Mouse (Mus musculus): Measurements from ENCODE around the gene Acot13. TPM values are rescaled to one million over a fixed set of nuclear protein-coding genes. Genes with fewer than 3 reads are reported as not detected.

Acot13 gene
- total RNA-seq, 2 experiments from 2014 or later = 418 to 460 TPM

DNA sequence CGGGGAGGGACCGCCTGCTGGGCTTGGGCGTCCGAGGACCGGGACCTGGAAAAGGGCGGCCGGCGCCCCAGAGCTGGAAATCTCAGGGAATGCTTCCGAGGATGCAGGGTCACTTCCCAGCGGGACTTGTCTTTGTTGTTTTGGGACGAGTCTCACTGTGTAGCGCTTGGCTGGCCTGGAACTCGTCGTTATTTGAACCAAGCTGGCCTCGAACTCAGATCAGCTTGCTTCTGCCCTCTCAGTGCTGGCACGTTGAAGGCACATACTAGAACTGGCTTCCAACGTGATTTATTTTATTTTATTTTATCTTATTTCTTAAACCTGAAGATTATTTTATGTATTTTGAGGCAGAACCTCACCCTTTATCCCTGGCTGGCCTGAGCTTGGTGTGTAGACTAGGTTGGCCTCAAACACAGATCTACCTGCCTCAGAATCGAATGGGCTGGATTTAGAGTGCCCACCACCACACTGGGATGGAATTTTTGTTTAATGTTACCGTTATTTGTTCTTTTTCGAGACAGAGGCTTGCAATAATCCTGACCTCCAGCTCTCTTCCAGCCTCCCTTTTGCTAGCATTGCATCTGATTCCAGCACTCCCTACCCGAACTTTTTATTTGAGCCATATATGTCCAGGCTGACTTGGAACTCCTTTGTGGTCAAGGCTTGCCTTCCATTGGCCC lies 931 bp upstream of the Acot13 start:
- intact Hi-C loops (cut with DNase I) = loop anchor here (5.0 to 10.0 kb wide), 4 partner anchors 70 to 190 kb away; partner anchors contain the start of genes Gmnn and Mrs2

DNA sequence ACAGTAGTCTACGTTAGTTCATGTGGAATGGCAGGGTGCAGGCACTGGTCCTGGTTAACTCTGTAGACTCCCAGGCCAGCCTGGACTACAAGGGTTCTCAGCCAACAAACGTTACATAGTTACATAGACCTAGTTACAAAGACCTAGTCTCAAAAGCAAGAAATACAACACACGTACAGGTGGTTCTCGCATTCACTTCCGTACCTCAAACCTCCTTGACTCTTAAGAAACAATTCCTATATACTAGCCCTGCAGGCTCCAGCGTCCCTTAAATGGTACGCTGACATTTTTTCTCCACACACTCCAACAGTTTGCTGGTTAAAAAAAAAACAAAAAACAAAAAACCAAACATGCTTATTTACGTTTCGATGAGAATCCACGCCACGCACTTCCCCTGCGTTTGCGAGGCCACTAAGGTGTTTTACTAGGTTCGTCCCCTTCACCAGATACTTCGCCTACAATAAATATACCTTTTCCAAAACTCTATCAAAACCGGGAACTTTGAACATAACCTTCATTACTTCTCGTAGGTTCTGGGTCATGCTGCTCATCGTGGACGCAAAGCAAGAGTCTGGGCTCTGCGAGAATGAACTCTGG lies 486 bp downstream of the Acot13 start:
- intact Hi-C loops (cut with DNase I) = loop anchor here (5.0 to 10.0 kb wide), 4 partner anchors 69 to 191 kb away; partner anchors contain the start of genes Gmnn and Mrs2

More for the DNA sequence above, 931 bp upstream of the Acot13 start:
- DNase-seq = no peak

DNA sequence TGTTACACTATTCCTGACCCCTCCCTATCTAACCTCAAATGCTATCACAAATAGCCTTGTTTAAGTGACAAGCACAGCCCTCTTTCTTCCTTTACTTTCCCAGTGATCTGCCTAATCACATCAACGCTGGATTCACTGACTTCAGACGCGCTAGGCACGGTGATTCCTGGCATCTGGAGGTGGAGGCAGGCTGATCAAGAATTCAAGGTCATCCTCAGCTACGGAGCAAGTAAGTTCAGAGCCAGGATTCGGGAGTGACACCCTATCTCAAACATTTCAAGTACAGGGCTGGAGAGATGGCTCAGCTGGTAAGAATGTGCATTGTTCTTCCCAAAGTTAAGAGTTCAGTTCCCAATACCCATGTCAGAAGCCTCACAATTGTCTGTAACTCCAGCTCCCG lies 5.2 kb downstream of the Acot13 start:
- no peak for DNase-seq
- intact Hi-C loops (cut with DNase I) = no loop called here

More for the DNA sequence above, 486 bp downstream of the Acot13 start:
- DNase-seq = no peak

DNA sequence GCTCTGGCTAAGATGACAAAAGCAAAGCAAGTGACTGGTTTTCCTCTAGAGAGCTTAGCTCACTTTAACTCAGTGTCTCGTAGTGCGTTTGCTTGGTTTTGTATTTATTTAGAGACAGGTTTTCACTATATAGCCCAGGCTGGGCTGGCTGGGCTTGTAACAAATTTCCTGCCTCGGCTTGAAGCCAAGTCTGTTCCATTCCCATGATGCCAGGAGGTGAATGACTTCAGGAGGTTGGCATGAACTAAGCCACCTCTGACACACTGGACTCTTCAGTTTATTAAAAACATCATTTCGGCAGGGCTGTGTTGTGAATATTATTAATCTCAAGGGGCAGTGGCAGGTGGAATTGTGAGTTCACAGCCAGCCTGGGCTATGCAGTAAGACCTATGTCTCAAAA lies 5.8 kb downstream of the Acot13 start:
- intact Hi-C loops (cut with DNase I) = loop anchor here (2.0 kb wide), 1 partner anchor 15 kb away; no protein-coding TSS in a partner anchor
- no peak for DNase-seq

DNA sequence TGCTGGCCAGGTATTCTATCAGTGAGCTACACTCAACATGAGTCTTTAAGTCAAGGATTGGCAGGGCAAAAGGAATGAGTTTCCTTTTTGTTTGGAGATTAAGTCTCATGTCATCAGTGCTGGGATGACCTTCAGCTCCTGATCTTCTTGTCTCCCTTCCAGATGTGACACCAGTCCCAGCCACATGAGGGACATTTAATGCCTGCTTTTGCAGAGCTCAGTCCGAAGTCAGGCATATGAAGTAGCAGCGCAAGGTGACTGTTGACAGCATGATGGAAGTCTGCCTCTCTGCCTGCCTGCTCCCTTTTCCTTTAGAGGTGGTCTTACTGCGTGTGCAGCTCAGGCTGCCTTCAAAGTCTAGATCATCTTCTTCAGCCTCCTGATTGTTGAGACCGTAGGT lies 6.7 kb downstream of the Acot13 start:
- intact Hi-C loops (cut with DNase I) = loop anchor here (2.0 kb wide), 1 partner anchor 14 kb away; no protein-coding TSS in a partner anchor
- DNase-seq = peak in 1 of 2 experiments; percentile 19

DNA sequence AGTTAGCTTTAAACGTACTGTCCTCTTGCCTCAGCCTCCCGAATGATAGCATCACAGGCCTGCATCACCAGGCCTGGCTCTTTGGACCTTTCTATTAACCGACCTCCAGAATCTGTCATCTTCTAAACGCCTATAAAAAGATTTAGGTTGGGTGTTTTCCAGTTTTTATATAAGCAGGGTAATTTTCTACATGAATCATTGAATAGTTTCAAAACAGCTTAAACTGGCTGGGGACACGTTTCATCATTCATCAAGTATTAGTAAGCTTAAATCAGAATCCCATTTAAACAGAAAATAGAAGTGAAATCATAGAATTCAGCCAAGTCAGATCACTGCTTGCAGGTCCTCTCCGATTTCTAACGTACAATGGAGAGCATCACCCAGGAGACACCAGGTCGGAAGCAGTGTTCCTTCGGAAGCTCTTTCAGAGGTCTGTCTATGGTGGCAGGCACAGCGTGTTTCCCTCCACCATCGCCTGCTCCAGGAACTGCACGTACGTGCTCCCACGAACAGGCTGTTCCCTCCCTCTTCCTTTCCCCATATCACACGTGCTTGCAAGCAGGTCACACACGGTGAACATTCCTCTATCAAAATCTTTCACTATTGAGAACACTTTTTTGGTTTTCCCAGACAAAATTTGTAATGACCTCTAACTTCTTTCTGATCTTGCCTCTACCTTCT lies 8.5 kb downstream of the Acot13 start:
- intact Hi-C loops (cut with DNase I) = no loop called here
- DNase-seq = no peak

DNA sequence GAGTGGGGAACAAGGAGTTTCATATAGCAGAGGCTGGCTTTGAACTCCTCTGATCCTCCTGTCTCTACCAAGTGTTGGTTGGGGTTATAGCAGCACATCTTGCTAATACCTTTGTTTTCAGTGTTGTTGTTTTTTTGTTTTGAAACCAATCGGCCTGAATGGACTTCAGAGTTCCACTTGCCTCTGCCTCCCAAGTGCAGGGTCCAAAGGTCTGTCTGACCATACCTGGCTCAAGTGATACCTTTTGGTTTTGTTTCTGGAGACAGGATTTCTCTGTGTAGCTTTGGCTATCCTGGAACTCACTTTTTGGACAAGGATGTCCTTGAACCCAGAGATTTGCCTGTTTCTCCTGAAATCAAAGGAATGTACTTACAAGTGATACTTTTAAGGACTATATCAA lies 11.4 kb downstream of the Acot13 start:
- intact Hi-C loops (cut with DNase I) = no loop called here
- no peak for DNase-seq

DNA sequence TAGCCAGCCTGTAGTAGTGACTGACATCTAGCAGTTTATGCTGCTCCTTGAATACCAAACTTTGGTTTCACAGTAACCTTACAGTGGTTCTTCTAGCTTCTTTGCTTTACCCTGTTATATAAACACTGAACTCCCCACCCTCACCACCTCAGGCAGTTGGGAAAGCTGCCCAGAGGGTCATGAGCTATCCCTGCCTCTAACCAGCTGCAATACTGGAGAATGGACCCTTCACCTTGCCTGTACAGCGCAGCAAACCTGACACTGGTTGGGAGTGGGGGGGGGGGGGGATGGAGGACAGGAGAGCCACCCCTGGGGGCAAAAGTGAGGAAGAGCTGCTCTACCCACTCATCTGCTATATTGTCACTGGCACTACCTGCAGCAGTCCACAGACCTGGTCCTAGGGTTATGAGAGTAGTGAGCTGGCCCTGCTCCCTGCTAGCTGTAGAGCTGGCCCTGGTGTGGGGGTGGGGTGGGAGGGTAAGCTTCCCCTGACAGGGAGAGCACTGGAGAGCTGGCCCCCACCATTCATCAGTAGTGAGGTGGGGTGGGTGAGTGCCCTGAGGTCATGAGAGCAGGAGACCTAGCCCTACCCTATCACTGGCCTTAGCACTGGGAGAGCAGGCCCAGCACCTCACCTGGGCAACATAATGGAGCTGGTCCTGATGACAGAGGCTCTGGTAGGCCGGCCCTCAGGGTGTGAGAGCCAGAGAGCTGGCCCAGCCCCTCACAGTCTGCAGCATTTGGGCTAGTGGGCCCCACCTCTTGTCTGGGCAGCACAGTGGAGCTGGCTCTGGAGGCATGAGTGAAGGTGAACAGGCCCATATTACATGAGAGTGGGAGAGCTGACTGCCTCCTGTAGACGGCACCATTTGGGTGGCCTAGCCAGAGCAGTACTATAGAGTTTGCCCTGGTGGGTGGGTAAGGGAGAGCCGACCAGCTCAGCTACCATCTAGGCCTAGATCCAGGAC lies 14.9 kb downstream of the Acot13 start:
- intact Hi-C loops (cut with DNase I) = no loop called here
- DNase-seq = no peak

DNA sequence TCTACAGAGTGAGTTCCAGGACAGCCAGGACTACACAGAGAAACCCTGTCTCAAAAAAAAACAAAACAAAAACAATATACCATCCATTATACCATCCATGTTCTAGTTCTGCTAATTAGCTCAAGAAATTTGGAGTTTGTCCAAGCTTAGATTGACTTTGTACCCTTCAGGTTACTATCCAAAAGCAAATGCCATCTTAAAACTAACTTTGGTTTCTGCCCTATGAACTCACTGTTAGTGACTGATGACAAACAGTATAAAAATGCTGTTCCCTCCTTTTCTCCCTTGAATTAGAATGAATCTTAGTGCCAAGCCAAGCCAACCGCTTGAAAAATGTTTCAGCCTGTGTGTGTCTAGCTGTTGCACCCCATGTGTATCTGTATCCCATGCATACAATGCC lies 16.7 kb downstream of the Acot13 start:
- intact Hi-C loops (cut with DNase I) = no loop called here
- DNase-seq = no peak

DNA sequence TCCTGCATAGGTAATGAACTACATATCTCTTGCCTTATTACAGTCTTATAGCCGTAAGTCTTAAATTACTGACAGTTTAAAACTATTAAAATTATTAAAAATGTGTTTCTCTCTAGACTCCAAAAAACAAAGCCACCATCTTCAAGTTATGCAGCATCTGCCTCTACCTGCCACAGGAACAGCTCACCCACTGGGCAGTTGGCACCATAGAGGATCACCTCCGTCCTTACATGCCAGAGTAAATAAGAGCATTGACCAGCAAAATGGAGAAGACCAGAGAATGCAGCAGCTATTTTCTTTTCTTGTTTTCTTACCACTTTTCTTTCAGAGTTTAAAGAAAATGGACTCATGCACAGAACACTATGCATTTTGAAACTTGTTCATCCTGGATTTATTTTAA lies 18.8 kb downstream of the Acot13 start:
- no peak for DNase-seq
- intact Hi-C loops (cut with DNase I) = no loop called here

DNA sequence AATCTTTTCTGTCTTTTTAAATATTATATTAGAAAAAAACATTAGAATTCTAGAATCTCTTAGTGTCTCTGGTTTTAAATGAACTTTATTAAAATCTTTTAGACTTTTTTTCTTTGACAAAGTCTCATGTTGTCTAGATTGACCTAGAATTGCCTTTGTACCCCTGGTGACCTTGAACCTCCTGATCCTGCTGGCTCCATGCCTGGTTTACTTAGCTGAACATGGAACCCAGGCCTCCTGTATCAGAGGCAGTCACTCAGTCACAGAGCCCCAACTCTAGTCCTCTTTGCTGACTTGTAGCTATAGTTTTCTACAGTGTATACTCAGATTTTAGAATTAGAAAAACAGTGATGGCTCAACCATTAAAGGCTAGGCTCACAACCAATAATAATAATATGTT lies 25.3 kb downstream of the Acot13 start:
- DNase-seq = no peak
- intact Hi-C loops (cut with DNase I) = no loop called here

DNA sequence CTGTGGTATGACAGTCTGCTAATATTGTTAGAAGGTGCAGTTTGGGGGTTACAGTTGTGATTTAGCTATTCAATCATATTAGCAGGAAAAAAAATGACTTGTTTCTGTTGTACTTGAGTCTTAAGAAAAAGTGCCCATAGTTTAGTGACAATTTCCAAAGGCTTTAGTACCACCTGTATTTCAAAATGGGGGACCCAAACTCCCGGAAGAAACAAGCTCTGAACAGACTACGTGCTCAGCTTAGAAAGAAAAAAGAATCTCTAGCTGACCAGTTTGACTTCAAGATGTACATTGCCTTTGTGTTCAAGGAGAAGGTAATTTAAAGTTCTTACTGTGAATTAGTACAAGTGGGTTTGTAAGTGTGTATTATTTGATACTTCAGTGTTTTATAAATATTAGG lies 28.1 kb downstream of the Acot13 start:
- no peak for DNase-seq
- intact Hi-C loops (cut with DNase I) = no loop called here

DNA sequence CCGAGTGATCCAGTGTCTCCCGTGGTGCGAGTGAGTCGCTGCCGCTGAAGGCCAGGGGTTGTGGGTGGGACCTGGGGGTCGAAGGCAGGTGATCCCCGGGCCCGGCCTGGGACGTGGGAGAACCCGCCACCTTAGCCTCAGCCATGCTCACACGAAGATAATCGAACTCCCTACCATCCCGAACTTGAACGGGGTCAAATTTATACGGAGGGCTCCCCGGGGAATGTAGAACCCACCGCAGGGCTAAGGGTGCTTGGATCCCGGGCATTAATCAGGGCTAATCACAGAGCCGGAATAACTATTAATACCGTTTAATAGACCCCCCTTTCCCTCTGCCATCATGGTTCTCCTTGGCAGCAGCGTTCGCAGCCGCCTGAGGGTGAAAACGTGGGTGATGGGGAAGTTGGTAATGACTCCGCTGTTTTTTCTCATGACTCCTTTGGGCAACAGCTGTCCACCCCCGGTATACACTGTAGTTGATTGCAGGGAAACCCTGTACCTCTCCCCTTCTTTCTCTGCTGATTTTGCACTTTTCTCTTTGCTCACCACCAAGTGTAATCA lies 29.1 kb downstream of the Acot13 start:
- intact Hi-C loops (cut with DNase I) = loop anchor here (1.0 kb wide), 1 partner anchor 26 kb away; no protein-coding TSS in a partner anchor
- DNase-seq = peak; percentile 25 to 39

DNA sequence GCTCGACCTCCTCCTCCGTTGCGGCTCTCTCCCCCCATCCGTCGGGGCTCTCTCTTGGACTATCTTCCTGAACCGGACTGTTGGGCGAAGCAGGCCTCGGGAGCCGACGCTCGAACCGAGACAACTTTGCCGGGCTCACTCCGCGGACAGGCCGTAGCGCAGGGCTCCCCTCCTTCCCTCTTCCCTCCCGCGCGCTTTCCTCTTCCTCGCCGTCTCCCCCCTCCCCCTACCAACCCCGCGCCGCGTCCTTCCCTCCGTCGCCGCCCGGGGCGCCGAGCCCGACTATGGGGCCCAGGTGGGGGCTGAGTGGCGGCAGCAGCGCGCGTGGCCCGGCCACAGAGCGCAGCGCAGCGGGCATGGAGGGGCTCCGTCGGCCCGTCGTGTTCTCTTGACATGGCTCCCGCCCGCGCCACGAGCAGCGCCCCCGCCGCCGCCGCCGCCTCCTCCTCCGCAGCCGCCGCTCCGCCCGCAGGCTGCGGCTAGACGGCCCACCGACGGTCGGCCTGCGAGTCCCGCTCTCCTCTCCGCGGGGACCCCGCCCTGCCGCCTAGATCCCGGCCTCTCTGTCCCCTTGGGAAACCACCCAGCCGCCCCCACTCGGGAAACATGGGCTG lies 29.9 kb downstream of the Acot13 start, which contains the start of gene BC005537:
BC005537 (plus strand) TSS at position 350 of the 614 bp plus-strand sequence.
- no peak for DNase-seq

DNA sequence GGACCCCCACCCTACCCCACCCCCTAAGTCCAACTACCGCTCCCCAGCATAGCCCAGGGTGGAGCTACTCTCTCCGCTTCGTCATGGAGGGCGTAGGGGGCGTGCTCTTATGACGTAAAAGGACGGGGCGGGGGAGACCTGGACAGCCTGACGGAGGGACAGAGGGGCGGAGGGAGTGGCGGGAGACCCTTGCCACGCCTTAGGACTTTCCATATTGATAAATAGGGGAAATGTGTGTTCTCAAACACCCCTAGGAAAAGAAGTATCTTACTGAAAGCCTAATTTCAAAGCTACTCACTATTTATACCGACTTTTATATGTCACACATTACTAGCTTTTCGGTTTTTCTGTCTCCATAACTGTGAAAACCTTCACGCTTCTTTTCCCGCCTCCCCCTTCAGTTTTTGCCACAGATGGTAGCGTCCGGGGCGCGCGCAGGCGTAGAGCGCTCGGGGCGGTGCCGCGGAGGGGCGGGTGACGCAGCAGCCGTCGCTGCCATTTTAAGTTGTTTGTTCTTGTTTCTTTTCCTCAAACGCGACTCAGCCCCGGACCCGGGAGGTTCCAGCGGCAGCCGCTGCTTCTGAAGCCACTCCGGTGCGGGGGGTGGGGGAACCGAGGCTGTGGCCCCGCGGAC lies 30.5 kb downstream of the Acot13 start:
- intact Hi-C loops (cut with DNase I) = loop anchor here (1.0 kb wide), 1 partner anchor 39 kb away; the partner anchor contains the start of gene Gmnn
- DNase-seq = peak; percentile 97

More for the DNA sequence above, 29.9 kb downstream of the Acot13 start, which contains the start of gene BC005537:
- intact Hi-C loops (cut with DNase I) = no loop called here

DNA sequence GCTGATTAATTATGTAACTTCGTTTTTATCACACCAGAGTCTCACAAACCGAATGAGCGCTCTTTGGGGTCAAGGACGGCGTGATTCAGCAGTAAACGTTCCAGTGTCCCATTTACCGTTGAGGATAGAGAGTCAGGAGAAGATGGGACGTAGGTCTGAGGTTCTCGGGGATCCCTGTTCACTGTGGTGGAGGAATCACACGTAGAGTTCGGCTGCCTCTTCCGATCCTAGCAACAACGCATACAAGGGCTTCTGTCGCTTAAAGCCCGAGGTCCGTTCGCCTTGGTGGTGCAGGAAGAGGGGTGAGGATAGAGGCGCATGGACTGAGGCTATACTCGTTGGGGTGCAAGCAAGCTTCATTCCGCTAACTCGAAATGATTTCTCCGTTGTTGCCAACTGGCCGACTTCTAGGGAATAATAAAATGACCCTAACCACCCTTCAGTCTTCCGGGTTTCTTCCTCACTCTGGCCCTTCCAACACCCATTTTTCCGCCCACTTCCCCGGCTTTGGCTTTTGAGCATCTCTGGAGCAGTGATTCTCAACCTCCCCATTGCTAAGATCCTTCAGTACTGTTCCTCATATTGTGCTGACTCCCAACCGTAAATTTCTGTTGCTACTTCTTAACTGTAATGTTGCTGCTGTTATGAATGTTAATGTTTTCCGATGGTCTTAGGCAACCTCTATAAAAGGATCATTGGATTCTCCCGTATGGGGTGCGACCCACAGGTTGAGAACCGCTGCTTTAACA lies 31.2 kb downstream of the Acot13 start:
- intact Hi-C loops (cut with DNase I) = loop anchor here (1.0 kb wide), 1 partner anchor 39 kb away; the partner anchor contains the start of gene Gmnn
- peak; percentile 51 to 73 for DNase-seq

DNA sequence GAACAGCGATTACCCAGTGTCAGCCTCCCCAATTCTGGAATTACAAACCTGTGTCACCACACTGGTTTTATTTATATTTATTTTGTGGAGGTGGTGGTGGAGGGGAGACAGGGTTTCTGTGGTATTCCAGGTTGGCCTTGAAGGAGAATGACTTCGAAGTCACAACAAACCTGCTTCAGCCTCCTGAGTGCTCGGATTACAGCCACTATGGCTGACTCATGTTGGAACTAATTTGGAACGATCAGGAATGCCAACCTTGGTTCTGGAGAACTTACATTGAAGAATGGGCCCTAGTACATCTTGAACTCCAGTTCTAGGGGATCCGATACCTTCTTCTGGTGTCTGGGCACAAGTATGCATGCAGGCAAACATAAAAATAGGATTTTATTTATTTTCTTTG lies 32.0 kb downstream of the Acot13 start:
- DNase-seq = peak; percentile 9 to 17
- intact Hi-C loops (cut with DNase I) = no loop called here

DNA sequence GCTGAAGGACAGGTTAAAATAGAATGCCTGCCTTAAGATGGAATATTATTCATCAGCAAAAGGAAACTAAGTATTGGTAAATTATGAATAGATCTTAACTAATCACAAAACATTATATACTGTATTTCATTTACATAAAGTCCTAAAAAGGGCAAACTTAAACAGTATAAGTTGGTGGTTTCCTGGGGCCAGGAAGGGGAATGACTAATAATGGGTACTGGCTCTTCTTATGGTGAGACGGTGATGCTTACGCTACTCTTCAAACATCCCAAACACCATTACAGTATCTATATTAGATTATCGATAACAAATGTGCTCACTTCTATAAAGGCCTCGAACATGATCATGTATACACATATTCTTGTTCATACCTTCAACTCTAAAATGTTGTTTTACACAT lies 32.7 kb downstream of the Acot13 start:
- intact Hi-C loops (cut with DNase I) = no loop called here

More for the DNA sequence above, 32.7 kb downstream of the Acot13 start:
- no peak for DNase-seq
